In genomic region chr17:31859367-31859766, GRCm38 (mm10) we compare ENCODE assay signal across 22 mouse cellular contexts. TPM values are rescaled to one million over a fixed set of nuclear protein-coding genes. Genes with fewer than 3 reads are reported as not detected.
DNase-seq lines count a peak whose midpoint lies in the region; ATAC-seq and TF ChIP-seq lines count a peak whose summit lies in the region.
"Had no signal": no experiment of that assay in that cellular context is flagged by ENCODE, and none has a peak within 500 bp of the region (broad histone marks: within the 10 kb centered on the region; RNA-seq: fewer than 3 reads in every experiment).

No protein-coding gene starts in this region.

- H3K9ac ChIP-seq in forebrain, embryonic 15.5 days (replicated peaks) = no peak overlapping the region
- no peak overlapping the region for H3K9ac ChIP-seq in forebrain, embryonic 11.5 days (ENCODE audit: low read length)
- H3K9ac ChIP-seq in CH12.LX (ENCODE audit: insufficient read depth, low read depth) = no peak overlapping the region
- no peak overlapping the region for H3K9ac ChIP-seq in hindbrain, embryonic 11.5 days (ENCODE audit: low read depth, low read length)
- H3K9ac ChIP-seq: embryonic facial prominence, embryonic 12.5 days; forebrain, embryonic 12.5 days; forebrain, postnatal 0 days had no signal

- TF ChIP-seq CTCF in CH12.LX (conservative IDR thresholded peaks at IDR 0.05 in 1 of 2, IDR thresholded peaks at IDR 0.05 in 1 of 2; ENCODE audit: low read depth in 2 of 2, low read length in 2 of 2) = no peak

- no peak overlapping the region for H3K4me3 ChIP-seq in forebrain, embryonic 15.5 days
- no peak overlapping the region for H3K4me3 ChIP-seq in forebrain, embryonic 11.5 days (ENCODE audit: low read depth, low read length)
- H3K4me3 ChIP-seq in CH12.LX (replicated peaks in 1 of 3; ENCODE audit: low read depth in 2 of 3, low read length in 2 of 3, poor library complexity in 1 of 3) = no peak overlapping the region
- no peak overlapping the region for H3K4me3 ChIP-seq in hindbrain, embryonic 11.5 days (ENCODE audit: low read depth, low read length)
- H3K4me3 ChIP-seq: embryonic facial prominence, embryonic 10.5 days; embryonic facial prominence, embryonic 12.5 days; forebrain, embryonic 12.5 days had no signal

- no peak for DNase-seq in forebrain, embryonic 11.5 days (ENCODE audit: low spot score)
- no peak for DNase-seq in CH12.LX (ENCODE audit: extremely low read depth)
- DNase-seq in induced T-regulatory cell, adult 2 months (ENCODE audit: low read depth) = peak; percentile 36
- no peak for DNase-seq in gastrocnemius, postnatal 4 days (ENCODE audit: low spot score in 2 of 2)
- no peak for DNase-seq in hindbrain, embryonic 11.5 days (ENCODE audit: low spot score)
- DNase-seq: adrenal gland, adult 8-10 months; adrenal gland, postnatal 14 days; adrenal gland, postnatal 36 days; cerebellum, adult 11-12 months; cerebellum, adult 2 months; cerebellum, adult 9-10 months; cerebellum, postnatal 10 days; cerebellum, postnatal 25 days; forebrain, postnatal 0 days had no signal

- no peaks in the 10 kb centered on the region for H3K36me3 ChIP-seq in forebrain, embryonic 15.5 days
- no peaks in the 10 kb centered on the region for H3K36me3 ChIP-seq in forebrain, embryonic 11.5 days (ENCODE audit: control insufficient read depth, insufficient read depth, low read length)
- H3K36me3 ChIP-seq in CH12.LX (replicated peaks in 1 of 2; ENCODE audit: control insufficient read depth in 1 of 2, insufficient read depth in 1 of 2, low read length in 1 of 2) = peaks cover 0 to 2% of the 10 kb centered on the region in 2 experiments
- H3K36me3 ChIP-seq in hindbrain, embryonic 11.5 days (ENCODE audit: control insufficient read depth, insufficient read depth, low read length) = no peaks in the 10 kb centered on the region
- H3K36me3 ChIP-seq: embryonic facial prominence, embryonic 10.5 days; embryonic facial prominence, embryonic 12.5 days; forebrain, embryonic 12.5 days; G1E had no signal

- no peak for ATAC-seq in forebrain, embryonic 15.5 days (replicated peaks)
- no peak for ATAC-seq in forebrain, embryonic 11.5 days (replicated peaks; ENCODE audit: low FRiP score)
- ATAC-seq in hindbrain, embryonic 11.5 days (ENCODE audit: low FRiP score) = no peak
- ATAC-seq: activated CD4-positive, CD25-positive, alpha-beta regulatory T cell, adult 4 months; forebrain, embryonic 14.5 days; forebrain, postnatal 0 days; Patski had no signal

- TF ChIP-seq RAD21 in CH12.LX (IDR thresholded peaks at IDR 0.05; ENCODE audit: low read depth, low read length) = no peak

- dilution Hi-C loops in CH12.LX (cut with MboI; ENCODE audit: extremely low pct_ligation_motif_present, extremely low pct_unique_long_range_greater_than_20kb, low sequenced_read_pairs) = no loop called here

- H3K9me3 ChIP-seq in forebrain, embryonic 15.5 days = no peaks in the 10 kb centered on the region
- H3K9me3 ChIP-seq in forebrain, embryonic 11.5 days (ENCODE audit: control insufficient read depth, low read length) = no peaks in the 10 kb centered on the region
- H3K9me3 ChIP-seq in CH12.LX (replicated peaks; ENCODE audit: low read length) = no peaks in the 10 kb centered on the region
- H3K9me3 ChIP-seq in hindbrain, embryonic 11.5 days (ENCODE audit: control insufficient read depth, low read length) = no peaks in the 10 kb centered on the region
- H3K9me3 ChIP-seq: embryonic facial prominence, embryonic 10.5 days; embryonic facial prominence, embryonic 12.5 days; forebrain, embryonic 12.5 days; G1E had no signal

- no peak overlapping the region for H3K4me2 ChIP-seq in forebrain, embryonic 15.5 days (replicated peaks)
- no peak overlapping the region for H3K4me2 ChIP-seq in forebrain, embryonic 11.5 days (ENCODE audit: low read depth, low read length, severe bottlenecking)
- H3K4me2 ChIP-seq in CH12.LX (ENCODE audit: insufficient read depth, low read depth, poor library complexity, severe bottlenecking) = no peak overlapping the region
- no peak overlapping the region for H3K4me2 ChIP-seq in hindbrain, embryonic 11.5 days (replicated peaks; ENCODE audit: low read depth, low read length)
- H3K4me2 ChIP-seq: embryonic facial prominence, embryonic 12.5 days; forebrain, embryonic 12.5 days had no signal

- TF ChIP-seq EP300 in CH12.LX (IDR thresholded peaks at IDR 0.05; ENCODE audit: low read length) = 0 out of 2 replicates have a peak, but pooled peaks have one; percentile 12

- TF ChIP-seq POLR2A in CH12.LX (IDR thresholded peaks at IDR 0.05; ENCODE audit: low read depth, low read length) = no peak

- peaks cover 9% of the 10 kb centered on the region for H3K79me2 ChIP-seq in CH12.LX (replicated peaks; ENCODE audit: control insufficient read depth, extremely low read depth, insufficient read depth, poor library complexity, severe bottlenecking)

- in situ Hi-C loops in CH12.LX (cut with MboI; ENCODE audit: low pct_ligation_motif_present, low pct_unique_long_range_greater_than_20kb, low sequenced_read_pairs) = no loop called here

- H3K4me1 ChIP-seq in forebrain, embryonic 15.5 days = peaks cover 12% of the 10 kb centered on the region
- peaks cover 2% of the 10 kb centered on the region; the same call in 1 of the 2 replicates for H3K4me1 ChIP-seq in forebrain, embryonic 11.5 days (replicated peaks; ENCODE audit: control insufficient read depth, insufficient read depth, low read length)
- H3K4me1 ChIP-seq in CH12.LX (ENCODE audit: control insufficient read depth in 1 of 2, insufficient read depth in 2 of 2) = peaks cover 42 to 64% of the 10 kb centered on the region in 2 experiments
- no peaks in the 10 kb centered on the region for H3K4me1 ChIP-seq in hindbrain, embryonic 11.5 days (replicated peaks; ENCODE audit: control insufficient read depth, insufficient read depth, low read length)

- WGBS in forebrain, embryonic 15.5 days = 62% methylated on average over 2 of the region's 2 CpGs
- 70% methylated on average over 2 of the region's 2 CpGs for WGBS in forebrain, embryonic 11.5 days
- WGBS in hindbrain, embryonic 11.5 days = 78% methylated on average over 2 of the region's 2 CpGs

- H3K27ac ChIP-seq in forebrain, embryonic 15.5 days (replicated peaks) = peak overlapping the region; percentile 23; the same call in 1 of the 2 replicates
- H3K27ac ChIP-seq in forebrain, embryonic 11.5 days (ENCODE audit: low read depth, low read length) = no peak overlapping the region
- no peak overlapping the region for H3K27ac ChIP-seq in CH12.LX (ENCODE audit: insufficient read depth, low read depth)
- no peak overlapping the region for H3K27ac ChIP-seq in hindbrain, embryonic 11.5 days (ENCODE audit: low read depth, low read length)
- H3K27ac ChIP-seq: embryonic facial prominence, embryonic 12.5 days; forebrain, embryonic 12.5 days had no signal

- H3K27me3 ChIP-seq in forebrain, embryonic 15.5 days = no peaks in the 10 kb centered on the region
- no peaks in the 10 kb centered on the region for H3K27me3 ChIP-seq in forebrain, embryonic 11.5 days (ENCODE audit: control insufficient read depth, insufficient read depth, low read length)
- H3K27me3 ChIP-seq in CH12.LX (replicated peaks) = no peaks in the 10 kb centered on the region
- no peaks in the 10 kb centered on the region for H3K27me3 ChIP-seq in hindbrain, embryonic 11.5 days (ENCODE audit: control insufficient read depth, insufficient read depth, low read length)
- H3K27me3 ChIP-seq: embryonic facial prominence, embryonic 12.5 days; forebrain, embryonic 12.5 days; Patski had no signal

TF ChIP-seq in CH12.LX, 34 proteins besides CTCF, POLR2A, EP300 and RAD21:
- TF ChIP-seq CHD2 (IDR thresholded peaks at IDR 0.05; ENCODE audit: low read length) (peak; percentile 77), IRF4 (IDR thresholded peaks at IDR 0.05; ENCODE audit: low read depth, low read length) (peak; percentile 21; the same call in 1 of the 2 replicates), POLR2AphosphoS2 (IDR thresholded peaks at IDR 0.05; ENCODE audit: low read depth, low read length) (no peak), RCOR1 (conservative IDR thresholded peaks at IDR 0.05; ENCODE audit: low read depth, low read length) (no peak), UBTF (IDR thresholded peaks at IDR 0.05; ENCODE audit: low read depth, low read length) (no peak), MAZ (IDR thresholded peaks at IDR 0.05; ENCODE audit: low read depth, low read length) (no peak), MYC (IDR thresholded peaks at IDR 0.05; ENCODE audit: low read depth, low read length) (peak; percentile 61; the same call in 1 of the 2 replicates), ZNF384 (IDR thresholded peaks at IDR 0.05; ENCODE audit: low read depth, low read length) (no peak), MEF2A (IDR thresholded peaks at IDR 0.05; ENCODE audit: borderline replicate concordance, low read depth, low read length) (no peak), MAX (IDR thresholded peaks at IDR 0.05; ENCODE audit: low read length) (0 out of 2 replicates have a peak, but pooled peaks have one; percentile 55), MAFK (IDR thresholded peaks at IDR 0.05; ENCODE audit: insufficient replicate concordance, low read length) (no peak), ELF1 (IDR thresholded peaks at IDR 0.05; ENCODE audit: low read depth, low read length) (peak; percentile 31; the same call in 1 of the 2 replicates), ZMIZ1 (IDR thresholded peaks at IDR 0.05; ENCODE audit: low read depth, low read length) (no peak)
TF ChIP-seq in CH12.LX: peak in this region for 5.

RNA-seq across cellular contexts. Expression of gene Sik1, which starts 3.8 kb away (rescaled TPM):
- polyA plus RNA-seq in forebrain, embryonic 15.5 days (2015; fragmentation: Nextera tagmentation; extraction: Ambion mirVana) = 17.3 and 24.5 TPM in 2 replicates
- 15.6 and 16.7 TPM in 2 replicates for polyA plus RNA-seq in forebrain, embryonic 11.5 days (2014; fragmentation: Nextera tagmentation; extraction: Ambion mirVana)
- total RNA-seq in CH12.LX (2012; rRNA removed) (56.7 and 56.9 TPM in 2 replicates), CH12.LX (2014; rRNA removed) (16.0 and 17.1 TPM in 2 replicates)
- 27.7 and 36.7 TPM in 2 replicates for polyA plus RNA-seq in CH12.LX (2012; ENCODE audit: insufficient read length, low read depth)
- 10 to 100 TPM; 80.3 to 83.2 TPM for total RNA-seq in gastrocnemius, postnatal 4 days (2021)
- polyA plus RNA-seq in hindbrain, embryonic 11.5 days (2014; fragmentation: Nextera tagmentation; extraction: Ambion mirVana) = 12.9 and 17.9 TPM in 2 replicates
